Mouse (Mus musculus) adrenal gland, postnatal 4 days (tissue): ENCODE measurements around the gene Itga8. TPM values are rescaled to one million over a fixed set of nuclear protein-coding genes. Genes with fewer than 3 reads are reported as not detected.

Source experiments
- DNase-seq, 2 experiments: peaks; one replicate each; pipeline ENCODE4 v3.0.0; 2021 to 2022; ENCODE audit warnings: low spot score in 2 of 2, mixed read lengths in 2 of 2
- total RNA-seq, 2 experiments: library from RNA; stranded (reverse); gene quantifications; 2 replicates each; pipeline ENCODE4 v1.2.3; 2021

Gene Itga8
- total RNA-seq, 2 experiments from 2014 or later = 38.2 to 40.7 TPM

- no peak for DNase-seq
Measured at GRCm38 (mm10) chr2:12295150-12295549, 6.6 kb downstream of the Itga8 start.

- DNase-seq = no peak
Measured at GRCm38 (mm10) chr2:12294060-12294459, 7.7 kb downstream of the Itga8 start.

DNA sequence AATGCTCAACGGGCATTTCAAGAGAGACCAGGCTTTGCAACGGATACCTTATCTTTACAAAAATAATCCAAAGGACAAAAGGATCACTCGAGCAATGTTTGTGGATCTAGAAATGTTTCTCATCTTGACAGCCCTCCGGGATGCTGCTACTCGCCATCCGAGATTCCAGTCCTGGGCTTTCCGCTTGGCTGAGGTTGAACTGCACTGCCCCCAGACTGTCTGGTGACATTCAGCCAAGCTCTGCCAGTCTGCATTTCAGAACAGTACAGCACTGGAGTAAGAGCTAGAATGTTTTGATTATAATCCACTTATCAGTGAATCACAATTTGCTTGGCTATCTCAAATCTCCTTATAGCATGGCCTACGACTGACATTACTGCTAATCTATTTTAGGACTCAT lies 8.3 kb downstream of the Itga8 start:
- DNase-seq = no peak

GRCm38 (mm10) chr2:12292023-12292820 lies 9.5 kb downstream of the Itga8 start:
- DNase-seq = no peak

GRCm38 (mm10) chr2:12290235-12290634 lies 11.5 kb downstream of the Itga8 start:
- no peak for DNase-seq

GRCm38 (mm10) chr2:12287831-12288230 lies 13.9 kb downstream of the Itga8 start:
- no peak for DNase-seq

GRCm38 (mm10) chr2:12280664-12281063 lies 21.1 kb downstream of the Itga8 start:
- no peak for DNase-seq

GRCm38 (mm10) chr2:12279070-12279612 lies 22.6 kb downstream of the Itga8 start:
- no peak for DNase-seq

DNA sequence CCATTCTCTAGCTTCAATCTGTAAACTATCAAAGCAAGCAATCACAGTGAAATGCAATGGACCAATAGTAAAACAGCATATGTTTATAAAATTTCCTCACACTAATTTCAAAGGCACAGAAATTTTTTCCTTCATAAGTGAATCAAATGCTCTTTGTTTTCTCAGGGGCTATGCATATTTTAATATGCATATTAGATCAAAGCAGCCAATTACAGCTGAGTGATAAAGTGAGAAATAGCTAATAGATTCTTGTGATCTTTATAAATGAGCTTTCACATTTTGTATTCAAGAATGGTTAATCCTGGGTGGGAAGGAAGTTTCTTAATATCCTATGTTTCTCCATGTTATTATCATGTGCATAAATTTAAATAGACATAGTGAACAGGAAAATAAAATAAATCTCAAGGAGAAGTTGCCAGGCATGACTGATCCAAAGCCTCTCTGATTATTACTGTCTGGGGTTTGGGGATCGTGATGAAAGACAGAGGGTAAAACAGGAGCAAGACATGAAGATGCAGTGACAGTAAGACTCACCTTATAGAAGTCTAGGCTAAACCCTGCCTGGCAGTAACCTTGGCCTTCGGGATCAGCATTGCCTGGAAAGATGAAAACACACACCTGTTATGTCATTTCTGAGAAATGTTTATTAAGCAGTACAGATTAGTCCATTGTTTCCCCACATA lies 44.9 kb downstream of the Itga8 start:
- no peak for DNase-seq

GRCm38 (mm10) chr2:12255901-12256300 lies 45.8 kb downstream of the Itga8 start:
- no peak for DNase-seq

- no peak for DNase-seq
Measured at GRCm38 (mm10) chr2:12235345-12235744, 66.4 kb downstream of the Itga8 start.

DNA sequence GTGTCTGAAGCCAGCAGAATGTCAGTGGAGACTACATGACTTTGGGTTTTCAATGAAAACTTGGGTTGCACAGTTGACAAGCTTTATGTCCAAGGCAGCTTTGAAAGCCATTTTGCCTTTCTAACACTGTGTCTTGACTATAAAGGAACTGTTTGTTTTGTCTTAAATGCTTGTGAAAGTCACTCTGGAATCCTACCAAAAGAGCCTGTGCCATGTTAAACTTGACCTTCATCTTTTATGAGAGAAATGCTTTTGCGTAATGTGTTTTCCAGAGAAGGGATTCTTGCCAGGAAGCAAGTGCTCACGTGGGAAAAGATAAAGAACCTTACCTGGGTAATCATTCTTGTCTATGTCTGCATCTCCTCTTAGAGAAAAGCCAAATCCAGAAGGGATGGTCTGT lies 72.0 kb downstream of the Itga8 start:
- no peak for DNase-seq

DNA sequence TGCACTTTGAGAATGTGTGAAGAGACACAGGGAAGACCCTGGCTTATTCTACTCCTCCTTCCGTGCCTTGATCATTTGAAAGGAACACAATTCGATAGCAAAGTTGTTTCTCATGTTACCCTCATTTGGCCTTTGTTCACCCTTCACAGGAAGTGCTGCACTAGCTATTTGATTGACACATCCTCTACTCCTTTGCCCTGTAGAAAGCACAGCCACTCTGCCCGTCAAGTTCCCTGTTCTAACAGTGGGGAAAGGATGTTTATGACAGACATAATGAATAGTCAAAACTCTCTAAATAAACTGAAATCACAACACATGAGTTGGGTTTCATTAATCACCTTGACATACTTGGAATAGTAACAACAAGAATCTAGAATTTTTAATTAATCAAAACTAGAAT lies 73.4 kb downstream of the Itga8 start:
- DNase-seq = no peak

DNA sequence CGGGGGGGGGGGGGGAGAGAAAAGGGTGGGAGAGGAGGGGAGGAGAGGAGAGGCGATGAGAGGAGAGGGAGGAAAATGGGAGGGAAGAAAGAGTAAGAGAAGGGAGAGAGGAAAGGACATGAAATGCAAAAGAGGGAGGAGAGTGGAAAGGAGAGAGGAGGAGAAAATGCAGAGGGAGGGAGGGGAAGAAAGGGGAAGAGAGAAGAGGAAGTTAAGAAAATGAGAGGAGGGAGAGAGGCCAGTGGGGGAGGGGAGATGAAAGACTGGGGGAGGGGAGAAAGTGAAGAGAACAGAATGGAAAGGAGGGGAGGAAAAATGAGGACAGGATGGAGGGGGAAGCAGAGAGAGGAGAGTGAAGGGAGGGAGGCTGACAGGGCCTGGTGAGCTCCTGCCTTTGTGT lies 74.5 kb downstream of the Itga8 start:
- DNase-seq = no peak

GRCm38 (mm10) chr2:12226367-12226766 lies 75.4 kb downstream of the Itga8 start:
- DNase-seq = no peak

- no peak for DNase-seq
Measured at GRCm38 (mm10) chr2:12221671-12222070, 80.1 kb downstream of the Itga8 start.

DNA sequence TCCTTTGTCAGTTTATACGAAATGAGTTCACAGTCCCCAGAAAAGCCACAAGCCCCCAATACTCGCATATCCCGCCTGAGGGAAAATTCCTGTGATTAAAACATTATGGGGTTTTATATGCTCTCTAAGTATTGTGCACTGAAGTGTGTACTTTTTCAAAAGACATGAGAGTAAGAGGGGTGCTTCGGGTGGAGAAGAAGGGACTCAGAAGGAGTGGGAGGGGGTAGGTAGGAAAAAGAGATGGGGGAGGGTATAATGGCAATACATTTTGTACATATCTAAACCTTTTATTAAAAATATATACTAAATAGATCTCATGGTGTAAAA lies 88.3 kb downstream of the Itga8 start:
- DNase-seq = no peak

DNA sequence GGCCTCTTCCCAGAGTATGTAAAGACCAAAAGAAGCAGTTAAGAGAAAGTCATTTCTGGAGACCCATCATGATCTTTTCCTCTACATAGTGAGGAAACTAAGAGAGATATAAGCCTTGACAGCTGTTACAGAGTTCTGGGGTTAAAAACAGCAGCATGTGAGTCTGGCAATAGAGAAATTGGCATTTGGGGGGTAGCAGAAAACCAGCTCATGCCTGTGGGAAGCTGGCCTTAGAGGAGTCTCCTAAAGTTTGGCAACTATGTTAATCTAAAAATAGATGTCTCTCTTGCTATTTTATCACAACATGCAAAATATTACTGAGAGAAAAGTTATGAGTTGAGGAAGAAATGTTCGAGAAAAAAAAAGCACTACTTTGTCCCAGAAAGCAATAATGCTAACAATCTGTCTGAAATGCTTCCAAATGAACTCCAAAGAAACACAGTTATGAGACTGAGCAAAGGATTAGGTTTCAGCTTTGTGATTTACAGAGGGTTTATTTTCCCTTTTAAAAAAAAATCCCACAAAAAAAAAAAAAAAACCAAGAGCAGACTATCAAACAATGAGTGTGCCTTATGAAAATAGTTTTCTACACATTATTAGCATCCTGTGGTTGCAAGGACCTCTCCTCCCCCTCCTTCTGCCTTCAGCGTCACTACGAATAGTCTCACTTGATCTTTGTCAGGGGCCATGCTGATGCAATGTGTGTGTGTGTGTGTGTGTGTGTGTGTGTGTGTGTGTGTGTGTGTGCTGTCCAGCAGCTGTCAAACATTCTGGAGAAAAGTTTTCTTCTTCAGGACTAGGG lies 88.9 kb downstream of the Itga8 start:
- DNase-seq = no peak

DNA sequence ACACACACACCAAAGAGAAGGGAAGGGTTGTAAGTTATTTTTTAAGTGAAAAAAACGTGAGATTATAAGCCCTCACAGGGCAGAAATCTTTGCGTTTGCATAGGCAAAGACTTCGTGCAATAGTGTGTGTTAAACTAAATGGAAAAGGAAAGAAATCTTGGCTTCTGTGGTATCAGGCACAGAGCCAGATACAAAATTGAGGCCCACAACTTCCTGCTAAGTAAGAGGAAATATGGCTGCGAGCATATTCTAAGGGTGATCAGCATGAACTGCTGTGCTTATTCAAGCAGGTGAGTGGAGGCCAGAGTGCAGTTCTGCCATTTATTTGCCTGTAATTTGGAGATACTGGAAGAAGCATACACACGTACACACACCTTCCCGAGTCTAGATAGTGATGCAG lies 93.6 kb downstream of the Itga8 start:
- DNase-seq = no peak

DNA sequence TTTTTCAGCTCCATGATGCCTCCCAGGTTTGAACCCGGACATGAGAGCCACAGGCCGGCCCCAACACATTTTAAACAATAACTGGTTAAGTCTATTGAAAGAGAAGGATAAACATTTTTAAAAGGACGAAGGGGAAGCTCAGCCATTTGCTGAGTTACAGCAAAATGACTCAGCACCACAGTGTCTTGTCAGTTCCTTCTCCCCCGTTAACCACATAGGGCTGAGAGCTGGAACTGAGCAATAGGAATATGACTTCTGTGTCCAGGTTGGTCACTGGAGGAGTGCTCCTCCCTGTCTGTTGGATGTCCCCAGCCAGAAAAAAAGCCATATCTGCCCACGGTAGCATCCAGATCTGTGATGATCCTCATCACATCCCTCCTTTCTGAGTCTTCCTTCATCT lies 95.4 kb downstream of the Itga8 start:
- no peak for DNase-seq

- DNase-seq = no peak
Measured at GRCm38 (mm10) chr2:12205875-12206274, 95.8 kb downstream of the Itga8 start.

DNA sequence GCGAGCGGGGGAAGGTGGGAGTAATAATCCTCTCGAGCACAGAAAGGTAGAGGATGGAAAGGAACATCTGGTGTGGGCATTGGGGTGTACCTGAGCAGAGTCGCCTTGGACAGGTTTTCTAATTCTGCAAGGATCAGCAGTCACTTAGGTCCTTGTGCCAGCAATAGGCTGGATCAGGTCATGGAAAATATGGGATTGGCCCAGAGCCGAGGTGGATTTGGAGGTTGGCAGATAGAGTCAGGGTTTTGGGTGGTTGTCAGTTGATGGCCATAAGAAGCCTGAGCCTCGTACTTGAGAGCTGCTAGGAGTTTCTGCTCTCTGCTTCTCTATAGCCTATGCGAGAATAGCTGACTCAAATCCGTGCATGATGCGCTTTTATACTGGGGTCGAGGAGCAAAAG lies 98.5 kb downstream of the Itga8 start:
- no peak for DNase-seq
